Mouse (Mus musculus): ENCODE results near the gene Cbarp. TPM values are rescaled to one million over a fixed set of nuclear protein-coding genes. Genes with fewer than 3 reads are reported as not detected.

Gene Cbarp
- polyA plus RNA-seq, 1 experiment from 2014 or later = 10.1 TPM

- Histone ChIP-seq H3K27ac (ENCODE audit: low read length) (peak overlapping the region; percentile 100; the same call in 1 of the 2 replicates), H3K4me2 (replicated peaks; ENCODE audit: low read depth, low read length) (no peak overlapping the region)
These were observed 4.5 kb upstream of the Cbarp start for GRCm38 (mm10) chr10:80144864-80145838.

GRCm38 (mm10) chr10:80144159-80144558, 3.5 kb upstream of the Cbarp start:
- Histone ChIP-seq H3K9ac (replicated peaks; ENCODE audit: low read depth, low read length) (no peak overlapping the region), H3K36me3 (ENCODE audit: control insufficient read depth, insufficient read depth, low read length) (peaks cover 27% of the 10 kb centered on the region; the same call in 1 of the 2 replicates), H3K27ac (ENCODE audit: low read length) (no peak overlapping the region), H3K4me2 (replicated peaks; ENCODE audit: low read depth, low read length) (no peak overlapping the region), H3K9me3 (ENCODE audit: control insufficient read depth, low read depth, low read length) (no peaks in the 10 kb centered on the region), H3K27me3 (ENCODE audit: control insufficient read depth, insufficient read depth, low read length) (no peaks in the 10 kb centered on the region), H3K4me3 (ENCODE audit: low read depth, low read length) (no peak overlapping the region), H3K4me1 (ENCODE audit: control insufficient read depth, insufficient read depth, low read length) (peaks cover 33% of the 10 kb centered on the region)
- WGBS = 90% methylated on average over 12 of the region's 12 CpGs
- ATAC-seq (ENCODE audit: insufficient number of reproducible peaks, insufficient read depth, low FRiP score, low read depth) = no peak

More at GRCm38 (mm10) chr10:80144864-80145838, 4.5 kb upstream of the Cbarp start:
- H3K27me3 ChIP-seq (ENCODE audit: control insufficient read depth, insufficient read depth, low read length) = no peaks in the 10 kb centered on the region
- ATAC-seq (ENCODE audit: insufficient number of reproducible peaks, insufficient read depth, low FRiP score, low read depth) = no peak
- H3K36me3 ChIP-seq (ENCODE audit: control insufficient read depth, insufficient read depth, low read length) = peaks cover 27% of the 10 kb centered on the region; the same call in 1 of the 2 replicates
- no peak overlapping the region for H3K4me3 ChIP-seq (ENCODE audit: low read depth, low read length)
- WGBS = 75% methylated on average over 20 of the region's 20 CpGs
- peaks cover 33% of the 10 kb centered on the region for H3K4me1 ChIP-seq (ENCODE audit: control insufficient read depth, insufficient read depth, low read length)
- no peaks in the 10 kb centered on the region for H3K9me3 ChIP-seq (ENCODE audit: control insufficient read depth, low read depth, low read length)
- H3K9ac ChIP-seq (replicated peaks; ENCODE audit: low read depth, low read length) = no peak overlapping the region

DNA sequence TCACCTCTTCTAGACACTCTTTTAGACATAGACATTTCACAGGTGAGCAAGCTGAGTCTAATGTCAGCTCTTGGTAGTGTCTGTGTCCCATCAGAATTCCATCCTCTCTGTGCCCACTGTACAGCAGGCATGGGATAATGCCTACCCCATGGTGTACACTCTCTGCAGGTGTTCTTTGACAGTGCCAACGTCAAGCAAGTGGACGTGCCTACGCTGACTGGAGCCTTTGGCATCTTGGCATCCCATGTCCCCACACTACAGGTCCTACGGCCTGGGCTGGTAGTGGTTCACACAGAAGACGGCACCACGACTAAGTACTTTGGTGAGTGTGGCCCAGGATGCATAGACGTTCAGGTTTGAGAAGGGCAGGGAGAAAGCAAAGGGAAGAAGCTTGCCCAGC, 3.0 kb upstream of the Cbarp start:
- Histone ChIP-seq H3K27me3 (ENCODE audit: control insufficient read depth, insufficient read depth, low read length) (no peaks in the 10 kb centered on the region), H3K36me3 (ENCODE audit: control insufficient read depth, insufficient read depth, low read length) (peaks cover 27% of the 10 kb centered on the region; the same call in 1 of the 2 replicates), H3K9me3 (ENCODE audit: control insufficient read depth, low read depth, low read length) (no peaks in the 10 kb centered on the region), H3K4me2 (replicated peaks; ENCODE audit: low read depth, low read length) (no peak overlapping the region), H3K4me1 (ENCODE audit: control insufficient read depth, insufficient read depth, low read length) (peaks cover 33% of the 10 kb centered on the region), H3K4me3 (ENCODE audit: low read depth, low read length) (no peak overlapping the region), H3K27ac (ENCODE audit: low read length) (no peak overlapping the region), H3K9ac (replicated peaks; ENCODE audit: low read depth, low read length) (no peak overlapping the region; the same call in 1 of the 2 replicates)
- ATAC-seq (ENCODE audit: insufficient number of reproducible peaks, insufficient read depth, low FRiP score, low read depth) = no peak
- WGBS = 93% methylated on average over 7 of the region's 7 CpGs

DNA sequence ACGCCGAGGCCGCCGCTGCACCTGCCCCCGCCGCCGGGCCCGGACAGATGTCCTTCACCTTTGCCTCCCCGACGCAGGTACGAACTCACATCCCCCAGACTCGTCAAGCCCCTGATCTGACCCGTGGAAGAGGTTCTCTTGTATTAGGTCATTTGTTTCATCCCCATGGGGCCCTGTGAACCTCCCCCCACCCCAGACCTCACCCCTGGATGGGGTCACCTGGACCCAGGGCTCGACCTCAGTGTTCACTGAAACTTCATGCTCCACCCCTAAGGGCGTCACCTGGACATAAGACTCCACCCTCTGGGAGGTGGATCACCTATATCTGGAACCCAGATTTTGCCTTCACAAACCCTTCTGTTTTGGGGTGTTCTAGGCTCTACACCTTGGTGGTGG, 1.9 kb upstream of the Cbarp start:
- Histone ChIP-seq H3K27me3 (ENCODE audit: control insufficient read depth, insufficient read depth, low read length) (no peaks in the 10 kb centered on the region), H3K9me3 (ENCODE audit: control insufficient read depth, low read depth, low read length) (no peaks in the 10 kb centered on the region), H3K36me3 (ENCODE audit: control insufficient read depth, insufficient read depth, low read length) (peaks cover 27% of the 10 kb centered on the region; the same call in 1 of the 2 replicates), H3K9ac (replicated peaks; ENCODE audit: low read depth, low read length) (peak overlapping the region; percentile 76), H3K27ac (ENCODE audit: low read length) (peak overlapping the region; percentile 80), H3K4me2 (replicated peaks; ENCODE audit: low read depth, low read length) (peak overlapping the region; percentile 65), H3K4me3 (ENCODE audit: low read depth, low read length) (peak overlapping the region; percentile 66), H3K4me1 (ENCODE audit: control insufficient read depth, insufficient read depth, low read length) (peaks cover 37% of the 10 kb centered on the region)
- WGBS = under 1% methylated on average over 15 of the region's 15 CpGs
- ATAC-seq (ENCODE audit: insufficient number of reproducible peaks, insufficient read depth, low FRiP score, low read depth) = no peak

GRCm38 (mm10) chr10:80141786-80142529, 1.3 kb upstream of the Cbarp start:
- Histone ChIP-seq H3K36me3 (ENCODE audit: control insufficient read depth, insufficient read depth, low read length) (peaks cover 27% of the 10 kb centered on the region; the same call in 1 of the 2 replicates), H3K9ac (replicated peaks; ENCODE audit: low read depth, low read length) (peak overlapping the region; percentile 76), H3K27ac (ENCODE audit: low read length) (peak overlapping the region; percentile 80), H3K4me1 (ENCODE audit: control insufficient read depth, insufficient read depth, low read length) (peaks cover 37% of the 10 kb centered on the region), H3K9me3 (ENCODE audit: control insufficient read depth, low read depth, low read length) (no peaks in the 10 kb centered on the region), H3K27me3 (ENCODE audit: control insufficient read depth, insufficient read depth, low read length) (0 out of 2 replicates have a peak, but pooled peaks cover 3% of the 10 kb centered on the region), H3K4me3 (ENCODE audit: low read depth, low read length) (peak overlapping the region; percentile 66), H3K4me2 (replicated peaks; ENCODE audit: low read depth, low read length) (peak overlapping the region; percentile 65)
- WGBS = under 1% methylated on average over 43 of the region's 43 CpGs
- peak; percentile 88 for ATAC-seq (ENCODE audit: insufficient number of reproducible peaks, insufficient read depth, low FRiP score, low read depth)

GRCm38 (mm10) chr10:80141243-80141642, 608 bp upstream of the Cbarp start:
- Histone ChIP-seq H3K36me3 (ENCODE audit: control insufficient read depth, insufficient read depth, low read length) (peaks cover 27% of the 10 kb centered on the region; the same call in 1 of the 2 replicates), H3K4me3 (ENCODE audit: low read depth, low read length) (peak overlapping the region; percentile 66), H3K9me3 (ENCODE audit: control insufficient read depth, low read depth, low read length) (no peaks in the 10 kb centered on the region), H3K27me3 (ENCODE audit: control insufficient read depth, insufficient read depth, low read length) (0 out of 2 replicates have a peak, but pooled peaks cover 7% of the 10 kb centered on the region), H3K9ac (replicated peaks; ENCODE audit: low read depth, low read length) (no peak overlapping the region), H3K4me2 (replicated peaks; ENCODE audit: low read depth, low read length) (peak overlapping the region; percentile 65), H3K4me1 (ENCODE audit: control insufficient read depth, insufficient read depth, low read length) (peaks cover 32% of the 10 kb centered on the region), H3K27ac (ENCODE audit: low read length) (peak overlapping the region; percentile 88)
- peak; percentile 67 for ATAC-seq (ENCODE audit: insufficient number of reproducible peaks, insufficient read depth, low FRiP score, low read depth)
- under 1% methylated on average over 29 of the region's 29 CpGs for WGBS

GRCm38 (mm10) chr10:80139975-80140665, 515 bp downstream of the Cbarp start:
- H3K27me3 ChIP-seq (ENCODE audit: control insufficient read depth, insufficient read depth, low read length) = 0 out of 2 replicates have a peak, but pooled peaks cover 7% of the 10 kb centered on the region
- 73% methylated on average over 11 of the region's 11 CpGs for WGBS
- H3K27ac ChIP-seq (ENCODE audit: low read length) = no peak overlapping the region
- H3K4me1 ChIP-seq (ENCODE audit: control insufficient read depth, insufficient read depth, low read length) = peaks cover 23% of the 10 kb centered on the region; the same call in 1 of the 2 replicates
- H3K36me3 ChIP-seq (ENCODE audit: control insufficient read depth, insufficient read depth, low read length) = peaks cover 17% of the 10 kb centered on the region; the same call in 1 of the 2 replicates
- no peak overlapping the region for H3K4me2 ChIP-seq (replicated peaks; ENCODE audit: low read depth, low read length)
- no peak overlapping the region for H3K9ac ChIP-seq (replicated peaks; ENCODE audit: low read depth, low read length)
- no peaks in the 10 kb centered on the region for H3K9me3 ChIP-seq (ENCODE audit: control insufficient read depth, low read depth, low read length)
- no peak for ATAC-seq (ENCODE audit: insufficient number of reproducible peaks, insufficient read depth, low FRiP score, low read depth)
- no peak overlapping the region for H3K4me3 ChIP-seq (ENCODE audit: low read depth, low read length)

Data from stomach, embryonic 14.5 days (tissue).